Mouse (Mus musculus): ENCODE data around the gene H2-M10.1.
"Not testable (repeated sequence)": the region's sequence is repeated elsewhere in the genome, so short reads cannot be mapped to it uniquely, and the experiment has no call there.

Gene H2-M10.1

DNA sequence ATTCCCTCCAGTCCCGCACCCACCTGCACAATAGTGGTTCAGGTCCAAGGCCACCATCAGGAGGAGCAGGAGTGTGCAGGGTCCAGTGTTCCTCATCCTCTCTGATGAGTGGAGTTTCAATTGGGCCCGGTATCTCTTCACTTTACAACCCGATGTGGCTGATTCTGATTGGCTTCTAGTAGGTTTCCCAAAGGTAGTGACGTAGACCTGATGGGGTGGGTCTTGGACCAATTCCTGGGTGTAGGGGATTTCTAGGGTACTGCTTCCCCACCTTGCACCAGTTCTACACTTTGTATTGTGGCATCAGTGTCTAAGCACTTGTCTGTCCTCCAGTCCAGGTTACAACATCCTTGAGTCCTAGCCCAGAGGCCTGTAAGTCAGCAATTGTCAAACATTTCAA is at the start of gene H2-M10.1:
Gene H2-M10.1 (minus strand): TSS at position 101 of the 400 bp plus-strand sequence.
- no peak for DNase-seq (ENCODE audit: low spot score)

DNA sequence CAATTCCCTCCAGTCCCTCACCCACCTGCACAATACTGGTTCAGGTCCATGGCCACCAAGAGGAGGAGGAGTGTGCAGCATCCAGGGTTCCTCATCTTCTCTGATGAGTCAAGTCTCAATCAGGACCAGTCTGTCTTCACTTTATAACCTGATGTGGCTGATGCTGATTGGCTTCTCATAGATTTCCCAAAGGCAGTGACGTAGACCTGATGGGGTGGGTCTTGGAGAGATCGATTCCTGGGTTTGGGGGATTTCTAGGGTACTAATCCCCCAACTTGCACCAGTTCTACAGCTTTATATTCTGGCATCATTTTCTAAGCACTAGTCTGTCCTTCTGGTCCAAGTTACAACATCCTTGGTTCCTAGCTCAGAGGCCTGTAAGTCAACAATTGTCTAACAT is 42.4 kb upstream of the H2-M10.1 start, which contains the start of gene H2-M10.3:
Gene H2-M10.3 (minus strand): TSS at position 101 of the 400 bp plus-strand sequence.
- not testable (repeated sequence) for DNase-seq (ENCODE audit: low spot score)

DNA sequence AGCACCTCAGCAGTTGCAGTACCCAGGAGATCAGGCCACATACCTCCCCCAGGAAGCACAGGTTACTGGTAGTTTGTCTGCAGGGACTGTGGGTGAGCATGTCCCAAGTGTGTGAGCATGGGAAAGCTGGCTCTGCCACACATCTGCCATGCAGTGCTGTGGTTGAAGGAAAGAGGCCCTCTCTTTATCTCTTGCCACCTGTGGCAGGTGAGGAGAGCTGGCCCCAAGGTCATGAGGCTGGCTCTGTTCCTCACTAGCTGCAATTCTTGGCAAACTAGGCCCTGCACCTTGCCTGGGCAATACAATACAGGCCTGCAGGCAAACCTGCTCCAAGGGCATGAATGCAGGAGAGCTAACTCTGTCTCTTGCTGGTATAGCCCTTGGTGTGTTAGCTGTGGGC is 36.4 kb upstream of the H2-M10.1 start:
- not testable (repeated sequence) for DNase-seq (ENCODE audit: low spot score)

DNA sequence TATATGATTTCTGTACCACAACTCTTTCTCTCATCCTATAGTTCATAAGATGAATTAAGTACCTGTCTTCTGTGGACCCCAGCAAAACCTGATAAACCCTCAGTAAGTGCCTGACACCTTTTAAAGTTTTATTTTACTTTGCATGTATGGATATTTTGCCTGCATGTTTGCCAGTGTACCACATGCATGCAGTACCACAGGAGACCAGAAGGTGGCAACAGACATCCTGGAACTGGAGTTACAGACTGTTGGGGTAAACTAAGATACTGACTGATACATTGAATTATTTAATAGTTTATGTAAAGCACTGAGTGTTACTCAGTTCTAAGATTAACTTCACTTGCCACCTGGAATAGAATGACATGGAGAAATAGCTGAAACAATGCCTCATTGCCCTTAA is 31.6 kb upstream of the H2-M10.1 start:
- peak; percentile 34 for DNase-seq (ENCODE audit: low spot score)

DNA sequence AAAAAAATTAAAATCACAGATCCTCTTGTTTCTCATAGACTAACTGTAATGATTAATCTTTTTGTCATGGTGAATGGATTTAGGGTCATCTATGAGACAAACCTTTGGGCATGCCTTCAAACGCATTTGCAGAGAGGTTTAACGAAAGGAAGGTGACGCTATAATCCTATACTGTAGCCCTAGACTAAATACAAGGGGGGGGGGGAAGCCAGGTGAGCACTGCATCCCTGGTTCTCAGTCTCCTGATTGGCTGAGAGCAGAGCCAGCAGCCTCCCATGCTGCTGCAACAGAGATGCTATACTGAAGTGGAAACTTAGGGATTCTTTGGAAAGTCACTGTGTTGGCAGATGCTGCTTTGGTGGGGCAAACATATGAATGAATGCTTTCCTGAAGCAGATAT is 29.8 kb upstream of the H2-M10.1 start:
- no peak for DNase-seq (ENCODE audit: low spot score)

DNA sequence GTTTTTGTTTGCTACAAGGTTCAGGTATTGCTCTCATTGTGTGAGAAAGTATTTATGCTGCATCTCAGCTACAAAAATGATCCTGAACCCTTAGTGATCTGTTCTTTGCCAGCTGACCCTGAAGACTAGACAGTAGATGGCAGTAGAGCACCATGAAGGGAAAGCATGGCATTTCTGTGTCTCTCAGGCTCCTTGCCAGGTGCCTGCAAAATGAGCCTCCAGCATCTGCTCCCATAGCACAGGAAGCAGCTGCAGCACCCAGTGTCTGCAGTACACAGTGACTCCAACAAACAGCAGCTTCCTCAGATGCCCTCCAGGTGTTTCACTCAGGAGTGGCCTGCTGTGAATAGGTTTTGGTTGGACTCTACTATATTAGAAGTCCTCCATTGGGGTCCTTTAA is 29.4 kb upstream of the H2-M10.1 start:
- peak; percentile 77 for DNase-seq (ENCODE audit: low spot score)

DNA sequence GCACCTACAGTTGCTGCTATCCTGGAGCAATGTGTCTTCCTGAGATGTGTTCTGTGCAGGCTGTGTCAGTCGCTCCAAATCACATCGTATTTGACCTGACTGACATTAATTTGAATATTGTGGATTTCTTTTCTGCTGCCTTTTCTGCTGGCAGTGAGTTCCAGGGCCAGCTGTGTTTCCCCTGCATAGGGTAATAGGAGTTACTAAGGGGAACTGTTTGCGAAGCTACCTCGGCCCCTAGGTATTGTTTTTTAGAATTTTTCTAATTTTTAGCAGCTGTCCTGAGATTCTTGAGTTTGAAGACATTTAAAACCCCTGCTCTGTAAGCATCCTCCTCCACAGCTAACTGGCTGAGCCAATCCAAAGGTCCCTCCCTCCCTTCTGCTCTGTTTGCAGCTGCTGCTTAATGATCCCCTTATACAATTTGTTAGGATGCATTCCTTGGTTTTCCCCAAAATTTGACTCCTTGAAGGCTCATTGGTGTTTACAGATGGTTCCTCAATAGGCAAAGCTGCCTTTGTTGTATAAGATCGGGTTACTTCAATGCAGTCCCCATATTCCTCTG is 10.2 kb downstream of the H2-M10.1 start:
- DNase-seq (ENCODE audit: low spot score): no peak

DNA sequence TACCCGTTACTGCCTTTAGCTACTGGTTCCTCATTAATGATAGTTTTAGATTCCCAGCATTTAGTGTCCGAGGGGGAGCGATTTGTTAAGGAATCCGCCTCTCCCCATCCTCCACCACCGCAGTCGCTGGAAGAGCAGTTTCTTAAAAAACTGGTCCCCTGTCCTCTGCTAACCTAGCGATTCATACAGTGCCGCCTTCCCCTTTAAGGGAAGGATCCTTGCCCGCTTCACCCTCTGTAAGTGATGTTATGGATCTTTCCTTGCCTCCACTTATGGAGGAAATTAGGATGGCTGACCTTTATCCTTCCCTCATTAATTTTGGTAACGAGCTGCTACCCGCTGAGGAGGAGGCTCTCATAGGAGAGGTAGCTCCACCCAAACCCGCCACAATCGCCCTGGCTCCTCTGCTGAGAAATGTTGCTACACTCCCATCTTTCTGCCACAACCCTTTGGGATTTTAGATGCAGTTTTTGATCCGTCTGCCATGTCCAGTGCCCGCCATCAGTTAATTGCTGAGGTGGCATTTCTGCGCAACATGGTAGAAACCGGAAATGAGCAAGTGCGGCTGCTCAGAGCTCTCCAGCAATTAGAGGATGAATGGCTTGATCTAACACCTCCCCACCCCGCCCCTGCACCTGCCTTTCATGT is 10.8 kb downstream of the H2-M10.1 start:
- DNase-seq (ENCODE audit: low spot score): peak; percentile 66

DNA sequence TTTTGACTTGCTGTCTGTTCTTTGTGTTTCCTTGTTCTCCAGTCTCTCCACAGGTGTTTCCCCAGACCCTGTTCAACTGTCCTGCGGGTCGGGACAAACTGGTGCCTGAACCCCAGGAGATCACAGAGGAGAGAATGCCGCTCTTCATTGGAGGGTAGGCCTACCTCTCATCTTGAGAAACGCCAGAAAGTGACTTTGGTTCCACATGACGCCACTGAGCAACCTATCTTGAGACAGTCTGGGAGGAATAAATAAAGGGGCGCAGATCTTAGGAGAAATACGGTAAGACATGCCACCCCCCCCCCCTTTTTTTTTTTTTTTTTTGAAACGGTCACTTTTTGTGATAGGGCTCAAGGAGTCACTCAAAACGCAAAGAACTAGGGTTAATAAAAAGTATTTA is 11.4 kb downstream of the H2-M10.1 start:
- peak; percentile 47 for DNase-seq (ENCODE audit: low spot score)

DNA sequence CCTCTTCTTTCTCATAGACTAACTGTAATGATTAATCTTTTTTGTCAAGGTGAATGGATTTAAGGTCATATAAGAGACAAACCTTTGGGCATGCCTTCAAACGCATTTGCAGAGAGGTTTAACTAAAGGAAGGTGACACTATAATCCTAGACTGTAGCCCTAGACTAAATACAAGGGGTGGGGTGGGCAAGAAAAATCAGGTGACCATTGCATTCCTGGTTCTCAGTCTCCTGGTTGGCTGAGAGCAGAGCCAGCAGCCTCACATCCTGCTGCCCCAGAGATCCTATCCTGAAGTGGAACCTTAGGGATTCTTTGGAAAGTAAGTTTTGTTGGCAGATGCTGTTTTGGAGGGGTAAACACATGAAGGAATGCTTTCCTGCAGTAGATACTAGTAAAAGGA is 16.7 kb downstream of the H2-M10.1 start:
- no peak for DNase-seq (ENCODE audit: low spot score)

DNA sequence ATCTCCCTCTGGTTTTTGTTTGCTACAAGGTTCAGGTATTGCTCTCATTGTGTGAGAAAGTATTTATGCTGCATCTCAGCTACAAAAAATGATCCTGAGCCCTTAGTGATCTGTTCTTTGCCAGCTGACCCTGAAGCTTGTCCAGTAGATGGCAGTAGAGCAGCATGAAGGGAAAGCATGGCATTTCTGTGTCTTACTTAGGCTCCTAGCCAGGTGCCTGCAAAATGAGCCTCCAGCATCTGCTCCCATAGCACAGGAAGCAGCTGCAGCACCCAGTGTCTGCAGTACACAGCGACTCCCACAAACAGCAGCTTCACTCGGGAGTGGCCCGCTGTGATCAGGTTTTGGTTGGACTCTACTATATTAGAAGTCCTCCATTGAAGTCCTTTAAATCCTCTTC is 17.1 kb downstream of the H2-M10.1 start:
- peak; percentile 90 for DNase-seq (ENCODE audit: low spot score)

DNA sequence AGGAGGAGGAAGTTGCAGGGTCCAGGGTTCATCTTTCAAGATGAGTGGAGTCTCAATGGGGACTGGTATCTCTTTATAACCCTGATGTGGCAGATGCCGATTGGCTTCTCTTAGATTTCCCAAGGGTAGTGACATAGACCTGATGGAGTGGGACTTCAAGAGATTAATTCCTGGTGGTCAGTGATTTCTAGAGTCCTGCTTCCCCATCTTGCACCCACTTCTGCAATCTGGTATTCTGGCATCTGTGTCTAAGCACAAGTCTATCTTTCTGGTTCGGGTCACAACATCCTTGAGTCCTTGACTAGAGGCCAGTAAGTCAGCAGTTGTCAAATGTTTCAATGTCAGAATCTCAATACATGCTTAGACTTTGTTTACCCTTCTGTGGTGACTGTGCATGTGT is 39.6 kb downstream of the H2-M10.1 start, which contains the start of gene H2-M10.2:
Gene H2-M10.2 (minus strand): TSS at position 101 of the 400 bp plus-strand sequence.
- DNase-seq (ENCODE audit: low spot score): no peak

DNA sequence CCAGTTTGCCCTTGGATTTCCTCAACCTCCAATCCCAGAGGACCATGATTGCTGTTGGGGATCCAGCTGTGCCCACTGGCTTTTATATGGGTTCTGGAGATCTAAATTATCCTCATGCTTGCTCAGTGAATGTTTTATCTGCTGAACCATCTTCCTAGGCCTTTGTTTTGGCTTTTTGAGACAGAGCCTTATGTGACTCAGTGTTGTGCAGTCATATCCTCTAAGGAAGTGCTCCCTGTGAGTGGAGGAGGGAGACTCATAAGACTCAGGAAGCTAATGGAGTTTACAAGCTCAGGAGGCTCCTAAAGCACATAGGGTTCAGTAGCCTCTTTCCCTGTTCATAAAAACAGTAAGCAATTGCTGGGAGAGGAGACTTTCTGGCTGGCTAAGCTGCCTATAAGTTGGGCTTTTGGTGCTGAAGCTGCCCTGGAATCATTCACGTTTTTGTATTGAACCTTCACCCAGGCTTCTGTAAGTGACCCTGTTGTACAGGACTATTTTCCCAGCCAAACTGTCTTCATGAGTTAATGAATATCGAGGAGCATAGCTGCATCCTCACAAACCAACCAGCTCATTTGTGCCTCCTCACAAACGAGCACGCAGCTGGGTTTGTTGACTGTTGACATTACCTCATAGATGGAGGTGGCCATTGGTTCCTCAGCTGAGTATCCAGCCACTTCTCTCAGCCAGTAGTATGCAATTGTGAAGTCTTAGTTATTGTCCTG is 44.3 kb downstream of the H2-M10.1 start:
- no peak for DNase-seq (ENCODE audit: low spot score)

DNA sequence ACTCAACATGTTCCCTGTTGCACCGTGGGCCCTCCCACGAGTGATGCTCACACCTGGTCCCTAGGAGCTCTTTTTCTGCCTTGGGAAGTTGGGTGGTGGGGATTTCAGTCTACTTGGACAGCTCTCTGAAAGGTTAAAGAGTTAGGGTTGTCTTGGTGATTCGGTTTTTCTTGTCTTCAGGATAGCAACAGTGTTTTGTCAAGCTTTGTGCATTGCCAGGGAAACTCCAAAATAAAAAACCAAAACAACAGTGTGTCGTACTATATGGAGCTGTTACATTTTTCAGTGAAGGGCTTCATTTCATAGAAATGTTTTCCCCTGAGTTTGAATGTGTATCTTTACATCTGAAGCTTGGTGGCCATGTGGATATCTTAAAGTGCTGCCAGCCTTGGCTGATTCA is 51.2 kb downstream of the H2-M10.1 start:
- DNase-seq (ENCODE audit: low spot score): no peak

DNA sequence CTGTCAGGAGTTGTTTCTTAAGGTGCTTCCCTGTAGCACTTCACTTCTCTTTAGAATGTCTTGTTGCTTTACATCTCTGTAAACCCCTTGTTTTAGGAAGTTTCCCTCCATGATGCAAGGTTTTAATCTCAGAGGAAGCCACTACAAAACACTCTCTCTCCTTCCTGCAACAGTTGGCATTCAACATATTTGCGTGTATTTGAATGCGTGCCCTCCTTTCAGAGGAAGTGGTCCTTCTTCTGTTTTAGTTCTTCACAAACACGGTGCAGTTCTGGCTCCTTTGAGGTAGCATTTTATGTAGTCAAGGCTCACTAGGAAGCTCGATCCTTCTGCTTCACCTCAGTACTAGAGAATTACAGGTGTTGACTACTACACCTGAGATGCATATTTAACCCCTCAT is 52.2 kb downstream of the H2-M10.1 start:
- no peak for DNase-seq (ENCODE audit: low spot score)

Data from embryo, embryonic 10 days (tissue).